Mouse (Mus musculus) MEL (cell line): ENCODE measurements at regions not wholly inside any gene's neighbourhood (a gene's known extent, or its start where the extent isn't known, plus 50 kb on each side); places are given as distances from the start of the nearest gene placed in this dataset.

Experiments used
- DNase-seq: peaks from one replicate; pipeline ENCODE4 v3.0.0; 2011; ENCODE audit warnings: low read depth, low spot score
- H3K27ac ChIP-seq: 2 replicates; pipeline ENCODE4 v1.5.1; 2012; ENCODE audit warnings: low read depth, mild to moderate bottlenecking, control low read depth, low read length, moderate library complexity; ENCODE audit not compliant: control insufficient read depth
- H3K27me3 ChIP-seq, 2 experiments: fragments of 150-350 bp in 1 of 2; sonication (generic) in 1 of 2; 2 replicates each; pipeline ENCODE4 v1.6.1; 2012; ENCODE audit warnings: low read length in 2 of 2, mild to moderate bottlenecking in 2 of 2, improper control_type of control experiment in 1 of 2, moderate library complexity in 1 of 2; ENCODE audit not compliant: insufficient read depth in 2 of 2, control insufficient read depth in 1 of 2
- H3K36me3 ChIP-seq, 2 experiments: 2 replicates each; pipeline ENCODE4 v1.6.1; 2012 to 2014; ENCODE audit warnings: low read length in 2 of 2, improper control_type of control experiment in 1 of 2, inconsistent platforms in 1 of 2, mild to moderate bottlenecking in 1 of 2; ENCODE audit not compliant: insufficient read depth in 2 of 2, control insufficient read depth in 1 of 2
- H3K4me1 ChIP-seq, 2 experiments: fragments of 150-350 bp in 1 of 2; sonication (generic) in 1 of 2; 2 replicates each; pipeline ENCODE4 v1.6.1; 2012; ENCODE audit warnings: low read length in 2 of 2, improper control_type of control experiment in 1 of 2, mild to moderate bottlenecking in 1 of 2; ENCODE audit not compliant: insufficient read depth in 2 of 2, control insufficient read depth in 1 of 2
- H3K4me3 ChIP-seq, 2 experiments: fragments of 150-350 bp in 1 of 2; sonication (generic) in 1 of 2; 2 replicates each; pipeline ENCODE4 v1.5.1; 2012; ENCODE audit warnings: low read depth in 2 of 2, low read length in 2 of 2, mild to moderate bottlenecking in 2 of 2, moderate library complexity in 2 of 2, control low read depth in 1 of 2, improper control_type of control experiment in 1 of 2; ENCODE audit not compliant: control insufficient read depth in 1 of 2, insufficient read depth in 1 of 2
- H3K79me2 ChIP-seq: 2 replicates; pipeline ENCODE4 v1.6.1; 2012; ENCODE audit warnings: mild to moderate bottlenecking, low read length, moderate library complexity; ENCODE audit not compliant: control insufficient read depth, poor library complexity, insufficient read depth
- H3K9ac ChIP-seq: 2 replicates; pipeline ENCODE4 v1.6.1; 2012; ENCODE audit warnings: low read depth, mild to moderate bottlenecking, control low read depth, low read length, moderate library complexity; ENCODE audit not compliant: control insufficient read depth, poor library complexity, severe bottlenecking
- H3K9me3 ChIP-seq: fragments of 150-350 bp; sonication (generic); replicated peaks from 2 replicates; pipeline ENCODE4 v1.6.1; 2012; ENCODE audit warnings: mild to moderate bottlenecking, low read length, improper control_type of control experiment, moderate library complexity; ENCODE audit not compliant: insufficient read depth
- BHLHE40 ChIP-seq: IDR thresholded peaks from 2 replicates; pipeline ENCODE4 v1.6.1; 2012; ENCODE audit warnings: low read depth, mild to moderate bottlenecking, inconsistent platforms, low read length, improper control_type of control experiment, borderline replicate concordance
- CHD1 ChIP-seq: IDR thresholded peaks from 2 replicates; pipeline ENCODE4 v1.6.1; 2012; ENCODE audit warnings: low read depth, mild to moderate bottlenecking, inconsistent platforms, low read length, improper control_type of control experiment
- CTCF ChIP-seq, 3 experiments: IDR thresholded peaks in 2 of 3; conservative IDR thresholded peaks in 1 of 3; 2 replicates each; pipeline ENCODE4 v1.5.1; 2011 to 2012; ENCODE audit warnings: low read length in 3 of 3, low read depth in 2 of 3, mild to moderate bottlenecking in 2 of 3, improper control_type of control experiment in 1 of 3, inconsistent platforms in 1 of 3, mixed read lengths in 1 of 3, moderate library complexity in 1 of 3; ENCODE audit not compliant: control insufficient read depth in 1 of 3, insufficient read depth in 1 of 3, poor library complexity in 1 of 3, severe bottlenecking in 1 of 3
- E2F4 ChIP-seq: IDR thresholded peaks from 2 replicates; pipeline ENCODE4 v1.6.1; 2011; ENCODE audit warnings: low read depth, low read length, improper control_type of control experiment, borderline replicate concordance
- ELF1 ChIP-seq: IDR thresholded peaks from 2 replicates; pipeline ENCODE4 v1.6.1; 2014; ENCODE audit warnings: low read depth, mild to moderate bottlenecking, inconsistent platforms, low read length, improper control_type of control experiment, moderate library complexity
- EP300 ChIP-seq, 2 experiments: IDR thresholded peaks; 2 replicates each; pipeline ENCODE4 v1.6.1; 2011; ENCODE audit warnings: improper control_type of control experiment in 2 of 2, low read length in 2 of 2, low read depth in 1 of 2, mild to moderate bottlenecking in 1 of 2
- JUND ChIP-seq: IDR thresholded peaks from 2 replicates; pipeline ENCODE4 v1.6.1; 2011; ENCODE audit warnings: low read depth, mild to moderate bottlenecking, improper control_type of control experiment, low read length
- MAX ChIP-seq: IDR thresholded peaks from 2 replicates; pipeline ENCODE4 v1.6.1; 2011; ENCODE audit warnings: low read length, improper control_type of control experiment
- MAZ ChIP-seq: IDR thresholded peaks from 2 replicates; pipeline ENCODE4 v1.6.1; 2012; ENCODE audit warnings: low read depth, mild to moderate bottlenecking, inconsistent platforms, low read length, improper control_type of control experiment
- MXI1 ChIP-seq: IDR thresholded peaks from 2 replicates; pipeline ENCODE4 v1.6.1; 2011; ENCODE audit warnings: mild to moderate bottlenecking, low read depth, low read length, improper control_type of control experiment
- MYB ChIP-seq: IDR thresholded peaks from 2 replicates; pipeline ENCODE4 v1.6.1; 2011; ENCODE audit warnings: mild to moderate bottlenecking, low read depth, low read length, improper control_type of control experiment
- NRF1 ChIP-seq: IDR thresholded peaks from 2 replicates; pipeline ENCODE4 v1.6.1; 2014; ENCODE audit warnings: low read depth, mild to moderate bottlenecking, inconsistent platforms, low read length, improper control_type of control experiment, moderate library complexity; ENCODE audit not compliant: poor library complexity, insufficient read depth, severe bottlenecking
- POLR2AphosphoS2 ChIP-seq: IDR thresholded peaks from 2 replicates; pipeline ENCODE4 v1.6.1; 2011; ENCODE audit warnings: low read length, improper control_type of control experiment
- POLR2AphosphoS5 ChIP-seq: IDR thresholded peaks from 2 replicates; pipeline ENCODE4 v1.6.1; 2012; ENCODE audit warnings: low read depth, borderline replicate concordance, mild to moderate bottlenecking, inconsistent platforms, low read length, moderate library complexity, mixed read lengths
- RAD21 ChIP-seq: IDR thresholded peaks from 2 replicates; pipeline ENCODE4 v1.6.1; 2011; ENCODE audit warnings: mild to moderate bottlenecking, low read depth, low read length, improper control_type of control experiment
- RCOR1 ChIP-seq: IDR thresholded peaks from 2 replicates; pipeline ENCODE4 v1.6.1; 2012; ENCODE audit warnings: low read depth, mild to moderate bottlenecking, inconsistent platforms, low read length, improper control_type of control experiment
- SIN3A ChIP-seq: IDR thresholded peaks from 2 replicates; pipeline ENCODE4 v1.6.1; 2012; ENCODE audit warnings: low read length, improper control_type of control experiment, inconsistent platforms
- TAL1 ChIP-seq: IDR thresholded peaks from 2 replicates; pipeline ENCODE4 v1.6.1; 2012; ENCODE audit warnings: mild to moderate bottlenecking, inconsistent platforms, low read length, moderate library complexity, mixed read lengths
- TBP ChIP-seq: IDR thresholded peaks from 2 replicates; pipeline ENCODE4 v1.8.0; 2011; ENCODE audit warnings: low read depth, low read length, improper control_type of control experiment
- TCF12 ChIP-seq: IDR thresholded peaks from 2 replicates; pipeline ENCODE4 v1.6.1; 2014; ENCODE audit warnings: low read depth, mild to moderate bottlenecking, inconsistent platforms, low read length, improper control_type of control experiment, moderate library complexity
- UBTF ChIP-seq: IDR thresholded peaks from 2 replicates; pipeline ENCODE4 v1.6.1; 2012; ENCODE audit warnings: low read depth, mild to moderate bottlenecking, inconsistent platforms, low read length, improper control_type of control experiment, moderate library complexity, borderline replicate concordance; ENCODE audit not compliant: insufficient read depth
- ZKSCAN1 ChIP-seq: IDR thresholded peaks from 2 replicates; pipeline ENCODE4 v1.6.1; 2012; ENCODE audit warnings: low read depth, mild to moderate bottlenecking, inconsistent platforms, low read length, improper control_type of control experiment, moderate library complexity
- ZMIZ1 ChIP-seq: IDR thresholded peaks from 2 replicates; pipeline ENCODE4 v1.6.1; 2012; ENCODE audit warnings: low read depth, mild to moderate bottlenecking, inconsistent platforms, low read length, improper control_type of control experiment, moderate library complexity
- ZNF384 ChIP-seq: IDR thresholded peaks from 2 replicates; pipeline ENCODE4 v1.6.1; 2012; ENCODE audit warnings: low read depth, mild to moderate bottlenecking, inconsistent platforms, low read length, improper control_type of control experiment

DNA sequence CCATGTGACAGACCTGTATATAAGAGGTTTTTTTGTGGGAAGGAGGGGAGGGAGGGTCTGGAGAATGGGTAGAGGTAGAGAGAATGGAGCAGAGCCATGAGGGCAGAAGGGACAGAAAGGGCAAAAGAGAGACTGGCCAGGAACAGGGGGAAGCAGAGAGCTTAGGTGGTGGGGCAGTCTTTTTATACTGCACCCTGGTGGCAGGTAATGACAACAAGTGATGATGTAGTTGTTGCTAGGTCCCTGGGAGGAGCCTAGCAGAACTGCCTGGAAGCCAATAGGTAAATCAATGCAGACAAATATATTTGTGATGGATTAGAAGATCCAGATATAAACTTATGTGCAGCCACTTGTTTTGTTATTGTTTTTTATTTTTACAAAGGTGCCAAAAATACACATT lies 140.1 kb downstream of the Olfr721-ps1 start:
- Histone ChIP-seq H3K27me3 (no peaks in the 10 kb centered on the region), H3K9me3 (no peaks in the 10 kb centered on the region), H3K4me1 (no peaks in the 10 kb centered on the region), H3K79me2 (no peaks in the 10 kb centered on the region), H3K4me3 (no peak overlapping the region), H3K9ac (no peak overlapping the region), H3K27ac (no peak overlapping the region), H3K36me3 (no peaks in the 10 kb centered on the region)
- TF ChIP-seq UBTF, result no peak
- TF ChIP-seq RCOR1, result no peak
- TF ChIP-seq MAZ, result no peak
- no peak for TF ChIP-seq TCF12
- TF ChIP-seq ELF1, result no peak
- TF ChIP-seq BHLHE40, result no peak
- no peak for TF ChIP-seq TAL1
- no peak for TF ChIP-seq MAX
- TF ChIP-seq MYB, result no peak
- no peak for DNase-seq

DNA sequence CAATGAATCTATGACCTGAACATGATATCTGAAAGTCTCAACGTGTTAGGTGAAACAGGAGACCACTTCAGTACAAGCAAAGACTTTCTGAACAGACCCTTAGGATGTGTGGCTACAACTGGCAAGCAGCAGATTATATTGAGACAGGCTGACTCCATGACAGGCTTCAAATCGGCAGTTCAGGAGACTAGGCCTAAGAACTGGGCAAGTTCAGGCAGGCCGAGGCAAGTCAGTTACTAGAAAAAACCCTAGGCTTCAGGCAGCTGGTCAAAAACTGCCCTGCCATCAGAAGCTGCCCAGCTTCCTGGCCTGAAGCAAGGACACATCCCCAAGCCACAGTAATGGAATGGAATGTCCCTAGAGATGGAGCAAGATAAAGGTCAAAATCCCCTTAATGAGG lies 140.6 kb downstream of the Olfr721-ps1 start:
- Histone ChIP-seq H3K79me2 (no peaks in the 10 kb centered on the region), H3K4me3 (no peak overlapping the region), H3K36me3 (no peaks in the 10 kb centered on the region), H3K27ac (no peak overlapping the region), H3K9me3 (no peaks in the 10 kb centered on the region), H3K4me1 (no peaks in the 10 kb centered on the region), H3K9ac (no peak overlapping the region), H3K27me3 (no peaks in the 10 kb centered on the region)
- DNase-seq, result no peak
- no peak for TF ChIP-seq RAD21
- no peak for TF ChIP-seq ZMIZ1
- TF ChIP-seq E2F4, result no peak
- no peak for TF ChIP-seq SIN3A
- TF ChIP-seq CHD1, result no peak
- TF ChIP-seq MXI1, result no peak
- no peak for TF ChIP-seq POLR2AphosphoS2
- TF ChIP-seq RCOR1, result no peak
- TF ChIP-seq CTCF (IDR thresholded peaks at IDR 0.05 in 2 of 3, conservative IDR thresholded peaks at IDR 0.05 in 1 of 3; ENCODE audit: control insufficient read depth in 1 of 3, insufficient read depth in 1 of 3, low read depth in 2 of 3, low read length in 3 of 3, poor library complexity in 1 of 3, severe bottlenecking in 1 of 3), result no peak
- no peak for TF ChIP-seq EP300 (IDR thresholded peaks at IDR 0.05; ENCODE audit: low read depth in 1 of 2, low read length in 2 of 2)
- TF ChIP-seq ZKSCAN1, result no peak
- TF ChIP-seq MYB, result no peak
- no peak for TF ChIP-seq NRF1
- no peak for TF ChIP-seq ZNF384
- no peak for TF ChIP-seq TAL1
- no peak for TF ChIP-seq POLR2AphosphoS5
- no peak for TF ChIP-seq JUND
- TF ChIP-seq TBP, result no peak
